Mouse (Mus musculus) erythroblast, embryonic 14.5 days (primary cell): ENCODE results near the gene Aarsd1.

Experiments
- GATA1 ChIP-seq: IDR thresholded peaks from 2 replicates; pipeline ENCODE4 v1.6.1; 2012; ENCODE audit warnings: low read length, inconsistent platforms, mixed read lengths
- TAL1 ChIP-seq: IDR thresholded peaks from 3 replicates; pipeline ENCODE4 v1.6.1; 2012; ENCODE audit warnings: low read length, inconsistent platforms, mixed read lengths

DNA sequence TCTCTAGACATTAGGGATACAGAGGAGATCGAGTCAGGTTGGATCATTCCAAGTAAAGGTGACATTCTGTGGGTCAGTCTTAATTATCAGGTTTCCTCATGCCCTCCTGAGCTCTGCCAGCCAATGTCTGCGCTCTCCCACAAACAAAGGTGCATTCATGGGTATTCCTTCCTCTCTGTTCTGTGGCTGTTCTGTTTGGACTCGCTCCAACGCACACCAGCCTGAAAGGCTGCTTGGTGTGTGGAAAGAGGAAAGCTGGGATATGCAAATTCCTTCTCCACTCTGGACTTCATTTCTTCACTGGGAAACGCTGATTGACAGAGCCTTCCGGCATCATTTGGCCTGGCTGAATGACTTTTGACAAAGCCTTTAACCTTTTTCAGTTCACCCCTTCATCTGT lies 37.3 kb upstream of the Aarsd1 start:
- TF ChIP-seq GATA1 (no peak), TAL1 (no peak)
